Mouse (Mus musculus): Measurements from ENCODE around the gene Nfat5. TPM values are rescaled to one million over a fixed set of nuclear protein-coding genes. Genes with fewer than 3 reads are reported as not detected.

The Nfat5 gene
- total RNA-seq (2014; fragmentation: Nextera tagmentation) = 25.8 and 29.9 TPM in 2 replicates
- total RNA-seq (2017) = 16.6 and 23.4 TPM in 2 replicates

DNA sequence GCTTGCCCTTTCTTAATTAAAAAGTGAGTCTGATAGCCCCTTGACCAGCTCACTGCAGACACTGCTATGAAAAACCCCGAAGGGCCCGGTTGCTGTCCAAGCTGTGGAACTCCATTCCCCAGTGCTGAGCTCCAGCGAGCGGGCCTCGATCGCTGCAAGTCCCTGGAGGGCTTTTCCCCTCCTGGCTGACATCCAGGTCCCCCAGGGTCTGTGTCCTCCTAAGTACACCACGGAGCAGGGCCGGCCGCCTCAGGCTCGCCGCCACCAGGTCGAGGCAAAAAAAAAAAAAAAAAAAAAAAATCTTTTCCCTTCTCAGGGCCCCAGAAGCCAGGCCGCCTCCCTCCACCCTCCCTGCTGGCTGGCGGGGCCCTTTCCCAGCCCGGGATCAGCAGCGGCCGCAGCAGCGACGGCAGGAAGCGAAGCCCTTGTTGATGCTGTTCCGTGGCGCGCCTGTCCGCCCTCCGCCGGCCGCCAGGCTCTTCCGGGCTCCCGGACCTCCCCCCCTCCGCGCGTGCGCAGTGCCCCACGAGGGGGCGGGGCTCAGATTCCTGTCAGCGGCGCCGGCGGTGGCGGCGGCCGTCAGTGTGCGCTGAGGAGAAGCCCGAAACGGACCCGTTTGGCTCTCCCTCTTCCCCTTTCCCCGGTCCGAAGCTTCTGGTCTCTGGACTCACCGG lies at the start of gene Nfat5:
Gene Nfat5 (plus strand): TSS at position 543 of the 674 bp plus-strand sequence.
- peak; percentile 88 for ATAC-seq (replicated peaks; ENCODE audit: low FRiP score, low TSS enrichment, poor library complexity, severe bottlenecking)

DNA sequence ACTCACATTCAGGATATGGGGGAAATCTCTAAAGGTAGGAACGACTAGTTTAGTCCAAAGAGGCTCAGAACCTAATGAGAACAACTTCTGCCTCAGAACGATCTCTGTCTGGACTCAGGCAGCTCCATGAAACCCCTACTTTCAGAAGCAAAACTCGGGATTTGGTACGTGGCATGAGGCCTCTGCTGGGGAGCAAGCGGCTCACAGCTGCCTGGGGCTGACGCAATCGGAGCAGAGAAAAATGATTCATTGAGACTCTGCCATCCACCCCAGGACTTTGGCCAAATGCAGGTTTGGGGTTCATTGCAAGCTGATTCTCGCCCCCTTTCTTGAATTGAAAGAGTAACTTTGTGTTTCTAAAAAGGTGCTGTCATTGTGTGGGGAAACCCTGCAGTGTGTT lies 49.1 kb upstream of the Nfat5 start:
- no peak for ATAC-seq (replicated peaks; ENCODE audit: low FRiP score, low TSS enrichment, poor library complexity, severe bottlenecking)

DNA sequence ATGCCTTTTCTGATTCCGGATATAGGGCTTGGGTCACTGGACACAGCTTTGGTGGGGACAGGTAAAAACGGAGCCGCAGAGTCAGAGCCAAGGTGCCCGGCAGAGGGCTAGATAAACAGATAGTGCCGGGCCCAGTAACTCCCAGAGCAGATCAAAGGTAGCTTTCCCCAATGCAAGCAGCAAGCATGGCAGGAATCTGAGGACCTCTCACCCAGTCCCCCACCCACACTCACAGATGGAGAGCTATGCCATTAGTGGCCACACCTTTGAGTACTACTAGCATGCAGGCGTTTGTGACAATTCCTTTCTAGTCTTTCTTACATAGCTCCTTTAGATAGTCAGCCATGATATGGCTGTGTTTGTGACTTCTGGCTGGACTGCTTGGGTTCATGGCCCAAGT lies 44.8 kb upstream of the Nfat5 start:
- ATAC-seq (replicated peaks; ENCODE audit: low FRiP score, low TSS enrichment, poor library complexity, severe bottlenecking) = no peak

DNA sequence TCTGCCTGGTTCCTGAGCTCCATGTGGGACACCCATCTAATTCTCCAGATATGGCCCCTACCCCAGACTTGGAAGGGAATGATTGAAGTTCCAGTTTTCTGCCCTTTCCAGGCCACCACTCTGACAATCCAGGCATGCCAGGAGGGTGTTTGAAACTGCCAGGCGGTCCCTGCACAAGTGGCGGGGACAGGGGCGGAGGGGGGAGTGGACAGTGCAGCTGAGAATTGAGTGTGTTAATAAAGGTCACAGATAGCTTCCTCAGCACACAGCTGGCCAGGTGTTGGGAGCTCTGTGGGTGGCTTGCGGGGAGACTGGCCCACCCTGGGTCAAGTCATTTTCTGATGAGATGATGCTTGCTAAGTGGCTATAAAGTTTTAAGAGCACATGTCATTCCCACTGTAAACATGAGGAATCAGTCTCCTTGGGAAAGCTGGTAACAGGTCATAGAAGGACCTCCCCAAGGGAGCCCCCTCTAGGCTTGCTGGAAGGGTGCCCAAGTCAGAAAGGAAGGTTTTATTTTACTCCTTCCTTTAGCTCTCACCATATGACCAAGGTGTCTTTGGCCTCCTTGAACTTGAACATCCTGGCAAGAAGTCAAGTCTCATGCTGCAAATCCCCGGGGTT lies 41.7 kb upstream of the Nfat5 start:
- ATAC-seq (replicated peaks; ENCODE audit: low FRiP score, low TSS enrichment, poor library complexity, severe bottlenecking) = no peak

DNA sequence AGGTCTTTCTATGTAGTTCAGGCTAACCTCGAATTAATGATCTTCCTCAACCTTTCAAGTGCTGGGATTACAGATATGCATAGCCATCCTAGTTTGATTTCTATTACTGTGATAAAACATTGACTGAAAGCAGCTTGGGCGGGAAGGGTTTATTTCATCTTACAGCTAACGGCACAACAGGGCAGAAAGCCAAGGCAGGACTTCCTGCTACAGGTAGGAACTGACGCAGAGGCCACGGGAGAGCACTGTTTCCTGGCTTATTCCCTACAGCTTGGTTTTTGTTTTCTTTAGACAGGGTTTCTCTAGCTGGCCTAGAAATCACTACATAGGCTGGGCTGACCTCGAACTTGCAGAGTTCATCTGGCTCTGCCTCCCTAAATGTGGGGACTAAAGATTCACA lies 40.1 kb upstream of the Nfat5 start:
- no peak for ATAC-seq (replicated peaks; ENCODE audit: low FRiP score, low TSS enrichment, poor library complexity, severe bottlenecking)

DNA sequence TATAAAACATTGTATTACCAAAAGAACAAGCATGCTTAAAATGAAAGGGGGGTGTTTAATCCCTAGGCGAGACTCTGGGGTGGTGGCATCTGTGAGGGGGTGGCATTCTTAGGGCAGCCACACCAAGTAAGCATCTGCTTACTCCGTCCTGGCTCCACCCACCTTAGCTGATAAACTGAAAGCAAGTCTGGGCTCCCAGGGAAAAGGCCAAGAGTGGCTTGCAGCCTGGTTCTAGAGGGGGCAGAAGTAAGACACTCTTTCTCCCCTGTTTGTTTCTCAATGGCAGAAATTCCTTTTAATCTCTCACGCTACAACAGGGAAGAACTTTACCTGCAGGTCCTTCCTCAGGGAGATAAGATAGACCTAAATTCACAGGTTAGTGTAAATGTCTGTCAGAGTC lies 38.9 kb upstream of the Nfat5 start:
- ATAC-seq (replicated peaks; ENCODE audit: low FRiP score, low TSS enrichment, poor library complexity, severe bottlenecking) = peak; percentile 95

DNA sequence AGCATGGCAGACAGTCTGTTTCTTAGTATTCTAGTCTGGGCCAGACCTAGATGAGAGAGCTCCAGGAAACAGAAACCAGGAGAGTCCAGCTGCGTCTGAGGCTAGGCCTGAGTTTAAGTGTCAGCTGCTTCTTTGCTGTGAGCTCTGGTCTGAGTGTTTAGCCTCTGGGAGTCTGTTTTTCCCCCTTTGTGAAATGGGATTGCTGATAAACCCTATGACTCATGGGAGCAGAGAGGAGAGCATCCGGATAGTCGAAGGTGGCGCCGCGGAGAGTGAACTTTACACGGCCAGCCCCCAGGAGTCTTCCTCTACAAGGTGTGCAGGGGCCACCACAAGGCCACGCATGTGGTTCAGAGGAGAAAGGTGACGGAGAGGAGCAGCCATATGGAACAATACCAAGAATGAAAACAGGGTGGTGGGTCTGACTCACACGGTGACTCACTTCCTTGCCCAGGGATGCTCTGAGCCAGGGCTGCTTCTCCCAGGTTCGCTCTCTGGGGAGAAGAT lies 38.3 kb upstream of the Nfat5 start:
- no peak for ATAC-seq (replicated peaks; ENCODE audit: low FRiP score, low TSS enrichment, poor library complexity, severe bottlenecking)

DNA sequence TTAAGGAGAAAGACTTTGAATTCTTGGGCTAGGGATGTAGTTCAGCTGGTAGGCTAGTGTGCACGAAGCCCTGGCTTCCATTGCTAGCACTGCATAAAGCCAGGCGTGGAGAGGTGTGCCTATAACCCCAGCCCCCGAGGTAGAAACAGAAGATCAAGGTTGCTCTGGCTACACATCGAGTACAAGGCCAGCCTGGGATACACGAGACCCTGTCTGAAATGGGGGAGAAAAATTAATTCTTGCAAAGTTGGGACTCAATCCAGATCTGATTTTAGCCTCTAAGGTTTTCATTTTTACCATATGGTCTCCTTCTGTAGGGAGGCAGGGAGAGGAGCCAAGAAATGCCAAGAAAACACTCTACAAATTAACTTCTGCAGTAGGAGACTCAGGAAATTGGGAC lies 36.0 kb upstream of the Nfat5 start:
- no peak for ATAC-seq (replicated peaks; ENCODE audit: low FRiP score, low TSS enrichment, poor library complexity, severe bottlenecking)

DNA sequence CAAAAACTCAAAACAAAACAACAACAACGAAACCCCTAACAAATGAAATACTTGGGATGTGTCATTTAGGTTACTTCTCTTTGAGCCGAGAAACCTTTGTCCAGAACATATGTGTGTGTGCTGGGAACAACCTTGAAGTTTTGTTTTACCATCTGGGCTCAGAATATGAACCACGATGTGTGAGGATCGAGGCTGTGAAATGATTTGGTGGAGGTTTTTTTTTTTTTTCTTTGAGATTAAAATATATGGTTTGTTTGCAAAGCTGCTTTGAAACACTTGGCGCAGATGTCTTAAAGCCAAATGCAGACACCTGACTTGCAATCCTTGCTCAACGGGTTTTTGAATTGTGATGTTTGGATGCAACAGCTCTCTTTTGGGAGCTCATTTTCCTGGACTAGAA lies 33.1 kb upstream of the Nfat5 start:
- no peak for ATAC-seq (replicated peaks; ENCODE audit: low FRiP score, low TSS enrichment, poor library complexity, severe bottlenecking)

DNA sequence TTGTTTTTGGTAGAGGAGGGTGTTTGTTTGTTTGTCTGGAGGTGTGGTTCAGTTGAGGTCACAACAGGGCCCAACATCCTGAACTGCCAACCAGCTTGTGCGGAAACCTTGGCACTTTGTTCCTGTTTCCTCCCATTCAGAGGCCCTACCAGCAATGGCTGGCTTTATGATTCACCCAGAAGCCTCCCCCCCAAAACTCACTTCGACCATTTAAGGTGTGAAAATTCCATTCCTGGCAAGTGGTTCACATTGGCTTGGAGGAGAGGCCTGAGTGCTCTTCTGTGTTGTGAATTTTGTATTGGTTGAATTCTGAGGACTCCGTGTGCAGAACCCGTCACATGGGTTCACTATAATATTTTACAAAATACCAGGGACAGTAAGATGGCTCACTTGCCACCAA lies 32.1 kb upstream of the Nfat5 start:
- ATAC-seq (replicated peaks; ENCODE audit: low FRiP score, low TSS enrichment, poor library complexity, severe bottlenecking) = no peak

DNA sequence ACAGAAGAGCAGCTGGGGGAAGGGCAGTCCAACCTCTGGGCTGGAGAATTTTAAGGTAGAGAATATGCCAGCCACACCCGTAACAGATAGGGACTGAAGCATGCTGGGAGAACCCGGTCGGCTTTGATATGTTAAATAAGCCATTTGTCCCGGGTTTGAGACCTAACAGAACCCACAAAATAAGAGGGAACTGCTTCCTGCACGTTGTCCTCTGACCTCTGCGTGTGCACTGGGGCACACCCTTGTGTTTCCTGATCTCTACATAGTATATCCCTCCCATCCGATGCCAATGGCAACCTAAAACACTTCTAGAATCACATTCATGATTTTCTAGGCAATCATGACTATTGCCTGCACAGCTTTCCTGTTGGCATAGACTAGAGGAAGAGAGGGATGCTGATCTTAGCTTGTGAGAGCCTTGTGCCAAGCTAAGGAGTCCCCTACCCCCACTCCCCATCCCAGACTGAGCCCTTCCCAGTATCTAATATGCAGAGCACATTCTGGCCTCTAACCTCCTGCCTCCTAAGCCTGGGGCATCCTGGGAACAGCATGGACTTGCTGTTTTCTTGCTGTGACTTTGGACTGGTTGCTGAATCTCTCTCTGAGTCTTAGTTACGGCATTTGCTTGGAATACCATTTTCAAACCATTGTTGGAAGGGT lies 31.1 kb upstream of the Nfat5 start:
- ATAC-seq (replicated peaks; ENCODE audit: low FRiP score, low TSS enrichment, poor library complexity, severe bottlenecking) = no peak

DNA sequence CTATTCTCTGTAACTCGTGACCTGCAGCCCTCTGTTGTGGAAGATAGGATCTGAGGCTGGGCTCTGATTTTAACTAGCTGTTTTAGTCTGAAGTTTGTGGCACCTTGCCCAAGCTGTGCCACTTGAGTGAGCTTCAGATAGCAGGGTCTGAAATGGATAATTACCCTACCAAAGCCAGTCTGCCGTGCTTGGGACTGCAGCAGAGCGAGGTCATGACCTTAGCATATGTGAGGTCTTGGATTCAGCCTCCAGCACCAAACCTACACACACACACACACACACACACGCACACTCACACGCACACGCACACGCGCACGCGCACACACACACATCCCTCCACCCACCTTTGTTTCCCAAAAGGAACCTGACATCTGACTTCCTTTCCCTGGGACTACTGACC lies 27.5 kb upstream of the Nfat5 start:
- no peak for ATAC-seq (replicated peaks; ENCODE audit: low FRiP score, low TSS enrichment, poor library complexity, severe bottlenecking)

DNA sequence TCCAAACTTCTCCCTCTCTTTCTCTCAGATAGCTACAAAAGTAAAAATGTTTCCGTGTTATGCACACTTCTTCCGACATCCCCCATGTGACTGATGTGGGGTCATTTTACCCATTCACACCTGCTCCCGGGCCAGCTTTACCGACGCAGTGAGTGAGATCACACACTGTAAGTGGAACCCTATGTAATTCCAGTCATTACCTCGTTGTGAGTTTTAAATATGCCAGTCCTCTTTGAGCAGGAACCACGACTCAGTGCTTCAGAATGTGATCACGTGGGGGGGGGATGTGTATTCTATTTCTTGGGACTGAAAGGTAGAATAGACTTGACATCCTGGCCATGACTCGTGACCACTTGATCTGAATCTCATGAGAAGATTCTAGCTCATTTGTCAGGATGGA lies 24.8 kb upstream of the Nfat5 start:
- no peak for ATAC-seq (replicated peaks; ENCODE audit: low FRiP score, low TSS enrichment, poor library complexity, severe bottlenecking)

DNA sequence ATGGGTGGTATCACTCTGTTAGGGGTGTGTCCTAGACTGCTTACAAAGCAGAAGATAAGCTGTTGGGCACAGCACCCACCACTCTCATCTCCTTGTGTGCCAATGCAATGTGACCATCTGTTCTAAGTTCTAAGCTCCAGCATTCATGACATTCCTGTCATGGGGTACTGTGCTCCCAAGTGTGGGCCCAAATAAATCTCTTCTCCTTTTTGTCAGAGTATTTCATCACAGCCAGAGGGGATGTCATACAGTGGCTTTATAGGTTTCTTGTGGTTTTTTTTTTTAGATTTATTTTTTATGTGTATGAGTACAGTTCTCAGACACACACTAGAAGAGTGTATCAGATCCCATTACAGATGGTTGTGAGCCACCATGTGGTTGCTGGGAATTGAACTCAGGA lies 24.1 kb upstream of the Nfat5 start:
- no peak for ATAC-seq (replicated peaks; ENCODE audit: low FRiP score, low TSS enrichment, poor library complexity, severe bottlenecking)

DNA sequence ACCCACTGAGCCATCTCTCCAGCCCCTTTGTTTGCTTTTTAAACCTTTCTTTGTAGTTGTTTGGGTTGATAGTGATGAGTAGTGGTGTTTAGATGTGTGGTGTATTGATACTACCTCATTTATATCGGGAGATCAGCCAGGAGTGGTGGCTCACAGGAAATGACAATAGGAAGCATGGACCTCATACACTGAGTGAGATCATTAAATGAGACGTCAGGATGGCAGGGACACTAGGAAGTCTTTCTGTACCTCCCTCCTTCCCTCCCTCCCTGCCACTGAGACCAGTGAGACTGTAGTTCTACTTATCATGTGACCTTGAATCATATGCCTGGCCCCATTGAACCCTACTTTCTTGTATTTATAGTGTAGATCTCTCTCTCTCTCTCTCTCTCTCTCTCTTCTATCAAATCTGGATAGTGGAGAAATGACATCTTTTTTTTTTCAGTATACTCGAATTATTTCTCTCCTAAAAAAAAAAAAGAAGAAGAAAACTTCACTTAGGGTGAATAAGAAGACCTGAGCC lies 23.6 kb upstream of the Nfat5 start:
- 0 out of 2 replicates have a peak, but pooled peaks have one; percentile 26 for ATAC-seq (replicated peaks; ENCODE audit: low FRiP score, low TSS enrichment, poor library complexity, severe bottlenecking)

DNA sequence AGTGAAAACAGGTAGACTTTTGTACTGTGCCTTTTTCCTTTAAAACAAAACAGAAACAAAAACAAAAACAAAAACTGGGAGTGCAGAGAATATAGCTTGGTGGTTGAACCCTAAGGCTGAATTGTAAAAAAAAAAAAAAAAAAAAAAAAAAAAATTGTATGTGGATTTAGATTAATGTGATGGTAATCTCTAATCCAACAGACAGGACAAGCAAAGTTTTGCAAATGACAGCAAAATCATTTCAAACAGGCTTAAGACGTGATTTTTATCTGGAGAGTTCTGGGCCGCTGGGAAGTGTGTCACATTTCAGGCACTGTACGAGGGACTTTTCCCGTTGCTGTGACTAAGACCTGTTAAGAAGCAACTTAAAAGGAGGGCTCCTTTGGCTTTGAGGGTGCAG lies 23.0 kb upstream of the Nfat5 start:
- ATAC-seq (replicated peaks; ENCODE audit: low FRiP score, low TSS enrichment, poor library complexity, severe bottlenecking) = no peak

DNA sequence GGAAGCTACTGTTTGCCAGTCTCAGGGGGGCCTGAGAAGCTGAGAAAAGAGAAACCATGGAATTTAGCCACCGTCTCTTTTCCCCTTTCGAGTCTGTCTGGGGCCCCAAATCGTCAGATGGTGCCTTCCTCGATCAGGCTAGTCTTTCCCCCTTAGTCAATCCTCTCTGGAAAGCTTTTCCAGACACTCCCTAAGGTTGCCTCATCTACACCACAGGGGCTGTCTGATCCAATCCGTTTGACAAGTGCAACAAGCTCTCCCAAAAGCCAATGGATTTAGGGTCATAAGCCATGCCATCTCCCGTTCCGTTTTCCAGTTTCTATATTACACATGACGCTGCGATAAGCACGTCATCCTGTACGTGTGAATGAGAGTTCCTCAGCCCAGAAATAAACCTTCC lies 22.5 kb upstream of the Nfat5 start:
- no peak for ATAC-seq (replicated peaks; ENCODE audit: low FRiP score, low TSS enrichment, poor library complexity, severe bottlenecking)

DNA sequence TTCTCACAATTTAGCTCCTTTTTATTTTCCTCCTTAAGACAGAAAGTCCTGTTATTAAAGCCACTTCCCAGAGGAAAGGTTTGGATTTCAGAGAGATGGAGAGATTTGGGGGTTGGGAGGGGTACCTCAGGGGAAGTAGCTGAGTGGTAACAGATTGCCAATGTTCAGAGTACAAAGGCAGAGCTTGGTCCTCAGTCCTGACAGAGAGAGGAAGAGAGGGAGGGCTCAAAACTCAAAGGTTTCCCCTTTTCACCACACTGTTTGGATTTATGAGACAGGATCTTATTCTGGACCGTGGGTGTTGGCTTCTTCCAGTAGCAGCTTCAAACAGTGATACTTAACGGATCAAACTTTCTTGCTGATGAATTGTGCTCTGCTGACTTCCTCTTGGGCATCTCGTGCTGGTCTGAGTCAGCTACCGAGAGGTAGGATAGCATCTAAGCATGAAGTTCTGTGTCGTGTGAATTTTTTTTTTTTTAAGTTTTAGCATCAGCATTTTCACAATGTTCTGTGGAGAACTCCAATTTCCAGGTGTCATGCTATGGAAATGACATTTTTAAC lies 15.9 kb upstream of the Nfat5 start:
- no peak for ATAC-seq (replicated peaks; ENCODE audit: low FRiP score, low TSS enrichment, poor library complexity, severe bottlenecking)

DNA sequence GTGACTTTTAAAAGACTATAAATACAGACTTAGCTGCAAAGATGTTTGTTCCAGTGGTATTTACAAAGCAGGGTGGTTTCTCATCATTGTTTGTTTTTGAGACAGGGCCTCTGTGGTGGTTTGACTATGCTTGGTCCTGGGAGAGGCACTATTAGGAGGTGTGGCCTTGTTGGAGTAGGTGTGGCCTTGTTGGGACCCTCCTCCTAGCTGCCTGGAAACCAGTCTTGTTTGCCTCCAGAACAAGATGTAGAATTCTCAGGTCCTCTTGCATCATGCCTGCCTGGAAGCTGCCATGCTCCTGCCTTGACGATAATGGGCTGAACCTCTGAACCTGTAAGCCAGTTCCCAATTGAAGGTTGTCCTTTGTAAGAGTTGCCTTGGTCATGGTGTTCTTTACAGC lies 14.7 kb upstream of the Nfat5 start:
- no peak for ATAC-seq (replicated peaks; ENCODE audit: low FRiP score, low TSS enrichment, poor library complexity, severe bottlenecking)

DNA sequence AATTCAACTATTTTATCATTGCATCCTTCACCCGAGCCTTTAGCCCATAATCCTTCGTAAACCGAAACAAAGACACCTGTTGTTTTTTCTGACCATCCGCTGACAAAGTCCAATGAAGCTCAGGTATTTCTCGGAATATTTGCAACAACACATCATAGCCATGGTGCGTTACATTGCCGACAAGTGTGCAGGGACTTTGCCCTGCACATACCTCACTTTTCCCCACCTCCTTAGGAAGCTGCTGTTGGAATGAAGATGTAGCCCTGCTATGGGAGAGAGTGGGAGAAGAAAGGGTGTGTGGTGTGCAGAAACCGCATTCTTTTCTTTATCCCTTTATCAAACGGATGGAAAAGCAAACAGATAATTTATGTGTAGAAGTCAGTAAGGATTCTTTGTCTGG lies 6.6 kb upstream of the Nfat5 start:
- no peak for ATAC-seq (replicated peaks; ENCODE audit: low FRiP score, low TSS enrichment, poor library complexity, severe bottlenecking)

Measured in megakaryocyte-erythroid progenitor cell, adult 5-6 weeks (primary cell).